Mouse (Mus musculus): ENCODE measurements at regions not wholly inside any gene's neighbourhood (a gene's known extent, or its start where the extent isn't known, plus 50 kb on each side); places are given as distances from the start of the nearest gene placed in this dataset.

DNA sequence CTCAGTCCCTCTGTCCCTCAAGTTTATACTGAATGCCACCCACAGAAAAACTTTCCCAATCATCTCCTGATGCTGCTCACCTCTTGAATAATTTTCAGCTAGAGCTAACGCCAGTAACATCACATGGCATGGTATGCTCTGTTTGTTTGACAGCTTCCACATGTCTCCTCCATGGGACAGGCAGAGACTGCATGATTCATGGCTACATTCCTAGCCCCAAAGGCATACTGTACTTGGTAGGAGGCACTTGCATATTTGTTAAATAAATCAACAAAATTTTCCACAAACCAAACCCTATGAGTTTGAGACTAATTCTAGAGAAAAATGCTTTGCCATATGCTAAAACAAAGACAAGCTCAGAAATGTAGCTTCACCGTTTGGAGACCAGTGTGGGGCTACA, 304.9 kb downstream of the Rfpl4b start:
- no peak for DNase-seq

Measured in gastrocnemius, postnatal 10 days (tissue).